Mouse (Mus musculus) neural tube, embryonic 14.5 days (tissue): ENCODE measurements around the gene Bcas2. TPM values are rescaled to one million over a fixed set of nuclear protein-coding genes. Genes with fewer than 3 reads are reported as not detected.

ENCODE experiments used
- ATAC-seq: fragments of 200-750 bp; cut with Nextera tagmentation; 2 replicates; pipeline ENCODE4 v1.8.0; 2017; ENCODE audit warnings: low read depth, mild to moderate bottlenecking, moderate TSS enrichment, moderate library complexity
- H3K27ac ChIP-seq: fragments of 300-500 bp; sonication (generic); 2 replicates; pipeline ENCODE4 v1.5.1; 2014; ENCODE audit warnings: low read depth, mild to moderate bottlenecking, control low read depth, low read length, moderate library complexity, mixed read lengths
- H3K27me3 ChIP-seq: fragments of 300-500 bp; sonication (generic); 2 replicates; pipeline ENCODE4 v1.6.1; 2014; ENCODE audit warnings: low read length; ENCODE audit not compliant: control insufficient read depth, insufficient read depth
- H3K36me3 ChIP-seq: fragments of 300-500 bp; sonication (generic); 2 replicates; pipeline ENCODE4 v1.6.1; 2014; ENCODE audit warnings: low read length, mixed read lengths; ENCODE audit not compliant: control insufficient read depth, insufficient read depth
- H3K4me1 ChIP-seq: fragments of 300-500 bp; sonication (generic); 2 replicates; pipeline ENCODE4 v1.6.1; 2014; ENCODE audit warnings: low read length; ENCODE audit not compliant: control insufficient read depth, insufficient read depth
- H3K4me2 ChIP-seq: fragments of 300-500 bp; sonication (generic); 2 replicates; pipeline ENCODE4 v1.6.1; 2014; ENCODE audit warnings: mild to moderate bottlenecking, low read depth, low read length, control low read depth
- H3K4me3 ChIP-seq: fragments of 300-500 bp; sonication (generic); 2 replicates; pipeline ENCODE4 v1.5.1; 2014; ENCODE audit warnings: low read depth, low read length, control low read depth, mixed read lengths
- H3K9ac ChIP-seq: fragments of 300-500 bp; sonication (generic); replicated peaks from 2 replicates; pipeline ENCODE4 v1.6.1; 2014; ENCODE audit warnings: low read depth, mild to moderate bottlenecking, control low read depth, low read length, mixed read lengths
- H3K9me3 ChIP-seq: fragments of 300-500 bp; sonication (generic); 2 replicates; pipeline ENCODE4 v1.6.1; 2016; ENCODE audit warnings: low read length; ENCODE audit not compliant: control insufficient read depth
- WGBS: fragments of 180-500 bp; shearing (Covaris S2); extraction: QIAGEN DNeasy Blood & Tissue Kit; methylation state at CpG from one replicate; pipeline ENCODE4 v1.1.7; 2014; 5-methylcytosine and 5-hydroxymethylcytosine counted together
- polyA plus RNA-seq: library from polyadenylated mRNA; unstranded; fragments of >200 nt; fragmentation: Nextera tagmentation; extraction: Ambion mirVana; gene quantifications from 2 replicates; pipeline ENCODE4 v1.2.1, GENCODE M21; 2014

Gene Bcas2
- polyA plus RNA-seq, 1 experiment from 2014 or later, result 193 TPM

GRCm38 (mm10) chr3:103221435-103221834, 50.0 kb downstream of the Bcas2 start:
- 79% methylated on average over 2 of the region's 2 CpGs for WGBS
- no peak for ATAC-seq
- no peaks in the 10 kb centered on the region for H3K36me3 ChIP-seq

GRCm38 (mm10) chr3:103223752-103224151, 52.3 kb downstream of the Bcas2 start:
- Histone ChIP-seq H3K9me3 (no peaks in the 10 kb centered on the region; the same call in 1 of the 2 replicates), H3K27ac (no peak overlapping the region), H3K4me3 (no peak overlapping the region), H3K4me1 (no peaks in the 10 kb centered on the region), H3K9ac (no peak overlapping the region), H3K36me3 (no peaks in the 10 kb centered on the region), H3K4me2 (no peak overlapping the region), H3K27me3 (no peaks in the 10 kb centered on the region)
- no peak for ATAC-seq
- WGBS, result 61% methylated on average over 4 of the region's 4 CpGs

More at GRCm38 (mm10) chr3:103221435-103221834, 50.0 kb downstream of the Bcas2 start:
- Histone ChIP-seq H3K4me3 (no peak overlapping the region), H3K9me3 (no peaks in the 10 kb centered on the region), H3K4me2 (no peak overlapping the region), H3K27me3 (no peaks in the 10 kb centered on the region), H3K4me1 (no peaks in the 10 kb centered on the region), H3K9ac (no peak overlapping the region), H3K27ac (no peak overlapping the region)

- no peak overlapping the region for H3K27ac ChIP-seq
- H3K27me3 ChIP-seq, result no peaks in the 10 kb centered on the region
- no peak for ATAC-seq
- no peaks in the 10 kb centered on the region for H3K36me3 ChIP-seq
- H3K4me2 ChIP-seq, result no peak overlapping the region
- H3K9me3 ChIP-seq, result no peaks in the 10 kb centered on the region; the same call in 1 of the 2 replicates
- H3K4me1 ChIP-seq, result no peaks in the 10 kb centered on the region
- WGBS, result 78% methylated on average over 12 of the region's 12 CpGs
- no peak overlapping the region for H3K9ac ChIP-seq
- no peak overlapping the region for H3K4me3 ChIP-seq
Measured at GRCm38 (mm10) chr3:103224231-103224765, 52.8 kb downstream of the Bcas2 start.

- Histone ChIP-seq H3K4me2 (no peak overlapping the region), H3K36me3 (no peaks in the 10 kb centered on the region), H3K27ac (no peak overlapping the region), H3K4me3 (no peak overlapping the region), H3K9ac (no peak overlapping the region), H3K27me3 (no peaks in the 10 kb centered on the region), H3K4me1 (no peaks in the 10 kb centered on the region), H3K9me3 (no peaks in the 10 kb centered on the region; the same call in 1 of the 2 replicates)
- no peak for ATAC-seq
- 100% methylated on average over 1 of the region's 1 CpGs for WGBS
Measured at GRCm38 (mm10) chr3:103227729-103228128, 56.3 kb downstream of the Bcas2 start.

Other genes starting within 250 kb of the Bcas2 start
- gene Sycp1, start 235.6 kb upstream of the Bcas2 start, polyA plus RNA-seq, result not detected in 2 replicates
- gene Nr1h5, start 207.5 kb upstream of the Bcas2 start, polyA plus RNA-seq, result 0.13 TPM in 1 of 2 replicates, not detected in the other
- 68.8 and 72.7 TPM in 2 replicates for gene Sike1, start 175.9 kb upstream of the Bcas2 start, polyA plus RNA-seq
- gene Csde1, start 151.2 kb upstream of the Bcas2 start, polyA plus RNA-seq, result 454 and 498 TPM in 2 replicates
- 79.8 and 89.8 TPM in 2 replicates for gene Nras, start 113.4 kb upstream of the Bcas2 start, polyA plus RNA-seq
- gene Ampd1, start 97.6 kb upstream of the Bcas2 start, polyA plus RNA-seq, result 0.20 TPM in 1 of 2 replicates, not detected in the other
- 1.7 and 2.3 TPM in 2 replicates for gene Dennd2c, start 69.1 kb upstream of the Bcas2 start, polyA plus RNA-seq
- gene Trim33, start 107.6 kb downstream of the Bcas2 start, polyA plus RNA-seq, result 36.7 and 38.1 TPM in 2 replicates